Mouse (Mus musculus): ENCODE measurements around the gene Hnf4a.

GRCm38 (mm10) chr2:163608008-163608407 is 101.4 kb downstream of the Hnf4a start:
- TF ChIP-seq CTCF (IDR thresholded peaks at IDR 0.05; ENCODE audit: extremely low read depth, insufficient read depth, low read length) = no peak
- TF ChIP-seq POLR2A (IDR thresholded peaks at IDR 0.05; ENCODE audit: extremely low read depth, insufficient read depth, low read length) = no peak

Measured in cortical plate, adult 2 months (tissue).